Mouse (Mus musculus) thymus, postnatal 10 days (tissue): ENCODE measurements around the gene Ccdc158.

Experiments used
- DNase-seq, 2 experiments: peaks; one replicate each; pipeline ENCODE4 v3.0.0; 2021; ENCODE audit warnings: low spot score in 2 of 2

Ccdc158 gene

GRCm38 (mm10) chr5:92602691-92603690, 72.1 kb downstream of the Ccdc158 start, which contains the start of gene Stbd1:
Stbd1 (plus strand) TSS chr5:92603041.
- DNase-seq = peak in 1 of 2 experiments; percentile 15

- DNase-seq = no peak
Observed at GRCm38 (mm10) chr5:92599030-92599429, 76.0 kb downstream of the Ccdc158 start.

- DNase-seq = no peak
Observed at GRCm38 (mm10) chr5:92596865-92597264, 78.2 kb downstream of the Ccdc158 start.

- DNase-seq = no peak
Observed at GRCm38 (mm10) chr5:92595026-92595425, 80.0 kb downstream of the Ccdc158 start.

GRCm38 (mm10) chr5:92585932-92586331, 89.1 kb downstream of the Ccdc158 start:
- no peak for DNase-seq

GRCm38 (mm10) chr5:92579559-92579958, 95.5 kb downstream of the Ccdc158 start:
- no peak for DNase-seq

GRCm38 (mm10) chr5:92571232-92571631, 103.8 kb downstream of the Ccdc158 start:
- DNase-seq = no peak

GRCm38 (mm10) chr5:92562002-92562401, 113.1 kb downstream of the Ccdc158 start:
- DNase-seq = no peak

GRCm38 (mm10) chr5:92560201-92560600, 114.9 kb downstream of the Ccdc158 start:
- DNase-seq = no peak
